Comparison of ENCODE assay signal across 8 mouse cellular contexts in genomic region chr7:28941129-28941528, GRCm38 (mm10). TPM values are rescaled to one million over a fixed set of nuclear protein-coding genes. Genes with fewer than 3 reads are reported as not detected.
DNase-seq lines count a peak whose midpoint lies in the region; ATAC-seq and TF ChIP-seq lines count a peak whose summit lies in the region.
"Had no signal": no experiment of that assay in that cellular context is flagged by ENCODE, and none has a peak within 500 bp of the region (broad histone marks: within the 10 kb centered on the region; RNA-seq: fewer than 3 reads in every experiment).

No protein-coding gene starts in this region.

- H3K9me3 ChIP-seq in kidney, embryonic 15.5 days (replicated peaks), result no peaks in the 10 kb centered on the region
- H3K9me3 ChIP-seq in liver, embryonic 15.5 days (replicated peaks), result no peaks in the 10 kb centered on the region

- ATAC-seq in kidney, embryonic 15.5 days (replicated peaks; ENCODE audit: low FRiP score), result no peak
- no peak for ATAC-seq in liver, embryonic 15.5 days (ENCODE audit: insufficient read depth)

- peaks cover 94% of the 10 kb centered on the region for H3K4me1 ChIP-seq in kidney, embryonic 15.5 days
- peaks cover 31% of the 10 kb centered on the region for H3K4me1 ChIP-seq in cortical plate, adult 2 months (ENCODE audit: control insufficient read depth, insufficient read depth, low read length)
- H3K4me1 ChIP-seq in embryonic fibroblast, embryonic 13.5 days (ENCODE audit: control insufficient read depth, insufficient read depth, low read length), result peaks cover 53% of the 10 kb centered on the region
- H3K4me1 ChIP-seq in liver, embryonic 15.5 days (replicated peaks), result peaks cover 89% of the 10 kb centered on the region

- no peak for TF ChIP-seq CTCF in cortical plate, adult 2 months (IDR thresholded peaks at IDR 0.05; ENCODE audit: extremely low read depth, insufficient read depth, low read length)
- TF ChIP-seq CTCF in embryonic fibroblast, embryonic 13.5 days (IDR thresholded peaks at IDR 0.05; ENCODE audit: borderline replicate concordance, insufficient read depth, low read length), result no peak

- 64% methylated on average over 4 of the region's 4 CpGs for WGBS in kidney, embryonic 15.5 days
- WGBS in liver, embryonic 15.5 days (ENCODE audit: insufficient replicate concordance), result 69% methylated on average over 4 of the region's 4 CpGs

- no peak for TF ChIP-seq POLR2A in cortical plate, adult 2 months (IDR thresholded peaks at IDR 0.05; ENCODE audit: extremely low read depth, insufficient read depth, low read length)
- no peak for TF ChIP-seq POLR2A in embryonic fibroblast, embryonic 13.5 days (IDR thresholded peaks at IDR 0.05; ENCODE audit: low read depth, low read length)

- H3K9ac ChIP-seq in kidney, embryonic 15.5 days, result peak overlapping the region; percentile 22; the same call in 1 of the 2 replicates
- H3K9ac ChIP-seq in liver, embryonic 15.5 days, result no peak overlapping the region

- peaks cover 9% of the 10 kb centered on the region; the same call in 1 of the 2 replicates for H3K36me3 ChIP-seq in kidney, embryonic 15.5 days
- peaks cover 28% of the 10 kb centered on the region for H3K36me3 ChIP-seq in liver, embryonic 15.5 days (replicated peaks)

- DNase-seq in kidney, postnatal 14 days, result no peak
- DNase-seq in gastrocnemius, postnatal 36 days, result no peak
- no peak for DNase-seq in cerebellum, postnatal 4 days (ENCODE audit: low spot score in 2 of 2)
- DNase-seq: kidney, postnatal 10 days had no signal

- intact Hi-C loops in gastrocnemius, postnatal 36 days (cut with DNase I), result no loop called here

- no peak overlapping the region for H3K4me2 ChIP-seq in kidney, embryonic 15.5 days
- 0 out of 2 replicates have a peak overlapping the region, but pooled peaks have one; percentile 21 for H3K4me2 ChIP-seq in liver, embryonic 15.5 days

- peak overlapping the region; percentile 86 for H3K27ac ChIP-seq in kidney, embryonic 15.5 days
- peak overlapping the region; percentile 45 for H3K27ac ChIP-seq in cortical plate, adult 2 months (ENCODE audit: insufficient read depth, low read length)
- peak overlapping the region; percentile 86 for H3K27ac ChIP-seq in embryonic fibroblast, embryonic 13.5 days (ENCODE audit: insufficient read depth, low read length)
- peak overlapping the region; percentile 58 for H3K27ac ChIP-seq in liver, embryonic 15.5 days (replicated peaks)

- no peaks in the 10 kb centered on the region for H3K27me3 ChIP-seq in kidney, embryonic 15.5 days
- H3K27me3 ChIP-seq in liver, embryonic 15.5 days, result no peaks in the 10 kb centered on the region

- no peak overlapping the region for H3K4me3 ChIP-seq in kidney, embryonic 15.5 days (replicated peaks)
- H3K4me3 ChIP-seq in cortical plate, adult 2 months (ENCODE audit: insufficient read depth, low read length), result no peak overlapping the region
- no peak overlapping the region for H3K4me3 ChIP-seq in embryonic fibroblast, embryonic 13.5 days (ENCODE audit: insufficient read depth, low read length)
- H3K4me3 ChIP-seq in liver, embryonic 15.5 days (replicated peaks), result no peak overlapping the region

RNA-seq across cellular contexts. Expression of gene Actn4, which starts 21.0 kb away (rescaled TPM):
- 288 and 312 TPM in 2 replicates for polyA plus RNA-seq in kidney, embryonic 15.5 days (2015; fragmentation: Nextera tagmentation; extraction: Ambion mirVana)
- polyA plus RNA-seq in cortical plate, adult 2 months (2012; rRNA removed), result 170 and 178 TPM in 2 replicates
- polyA plus RNA-seq in embryonic fibroblast, embryonic 13.5 days (2011; ENCODE audit: insufficient read length, low read depth, missing spikeins), result 446 and 575 TPM in 2 replicates
- 126 and 147 TPM in 2 replicates for polyA plus RNA-seq in liver, embryonic 15.5 days (2015; fragmentation: Nextera tagmentation; extraction: Ambion mirVana)
- 10 to 100 TPM; 31.6 to 35.1 TPM for total RNA-seq in gastrocnemius, postnatal 36 days (2021)

RNA-seq across cellular contexts. Expression of gene Eif3k, which starts 40.5 kb away (rescaled TPM):
- polyA plus RNA-seq in kidney, embryonic 15.5 days (2015; fragmentation: Nextera tagmentation; extraction: Ambion mirVana), result 401 and 402 TPM in 2 replicates
- 307 and 320 TPM in 2 replicates for polyA plus RNA-seq in cortical plate, adult 2 months (2012; rRNA removed)
- 328 and 347 TPM in 2 replicates for polyA plus RNA-seq in embryonic fibroblast, embryonic 13.5 days (2011; ENCODE audit: insufficient read length, low read depth, missing spikeins)
- 209 and 222 TPM in 2 replicates for polyA plus RNA-seq in liver, embryonic 15.5 days (2015; fragmentation: Nextera tagmentation; extraction: Ambion mirVana)
- total RNA-seq in gastrocnemius, postnatal 36 days (2021), result 100 to 1,000 TPM; 119 to 125 TPM

RNA-seq across cellular contexts. Expression of gene Map4k1, which starts 40.7 kb away (rescaled TPM):
- polyA plus RNA-seq in kidney, embryonic 15.5 days (2015; fragmentation: Nextera tagmentation; extraction: Ambion mirVana), result 9.0 and 9.6 TPM in 2 replicates
- polyA plus RNA-seq in cortical plate, adult 2 months (2012; rRNA removed), result 2.2 and 2.8 TPM in 2 replicates
- polyA plus RNA-seq in embryonic fibroblast, embryonic 13.5 days (2011; ENCODE audit: insufficient read length, low read depth, missing spikeins), result 2.0 and 2.2 TPM in 2 replicates
- polyA plus RNA-seq in liver, embryonic 15.5 days (2015; fragmentation: Nextera tagmentation; extraction: Ambion mirVana), result 21.6 and 26.3 TPM in 2 replicates
- under 1 TPM; 0.27 to 0.46 TPM for total RNA-seq in gastrocnemius, postnatal 36 days (2021)

RNA-seq across cellular contexts. Expression of gene Capn12, which starts 59.9 kb away (rescaled TPM):
- polyA plus RNA-seq in kidney, embryonic 15.5 days (2015; fragmentation: Nextera tagmentation; extraction: Ambion mirVana), result 0.36 and 0.64 TPM in 2 replicates
- polyA plus RNA-seq in cortical plate, adult 2 months (2012; rRNA removed), result 1.2 and 1.8 TPM in 2 replicates
- 0.23 TPM in 1 of 2 replicates, not detected in the other for polyA plus RNA-seq in embryonic fibroblast, embryonic 13.5 days (2011; ENCODE audit: insufficient read length, low read depth, missing spikeins)
- 0.08 and 0.15 TPM in 2 replicates for polyA plus RNA-seq in liver, embryonic 15.5 days (2015; fragmentation: Nextera tagmentation; extraction: Ambion mirVana)
- total RNA-seq in gastrocnemius, postnatal 36 days (2021), result under 1 TPM in 1 of 2 experiments, not detected in 1; 0.15 TPM
